Mouse (Mus musculus) heart, adult 2 months (tissue): ENCODE data around the gene Zfp933.
"Not testable (repeated sequence)": the region's sequence is repeated elsewhere in the genome, so short reads cannot be mapped to it uniquely, and the experiment has no call there.

Source experiments
- CTCF ChIP-seq: fragments of 200-600 bp; IDR thresholded peaks from 2 replicates; pipeline ENCODE4 v1.8.1; 2022; ENCODE audit warnings: antibody characterized with exemption, mild to moderate bottlenecking, moderate library complexity
- EP300 ChIP-seq: fragments of 200-500 bp; IDR thresholded peaks from 2 replicates; pipeline ENCODE4 v1.6.1; 2011; ENCODE audit warnings: low read depth, low read length, control low read depth; ENCODE audit not compliant: insufficient read depth
- POLR2A ChIP-seq: fragments of 200-500 bp; IDR thresholded peaks from 2 replicates; pipeline ENCODE4 v1.6.1; 2011; ENCODE audit warnings: mild to moderate bottlenecking, low read depth, low read length, control low read depth; ENCODE audit not compliant: insufficient read depth

DNA sequence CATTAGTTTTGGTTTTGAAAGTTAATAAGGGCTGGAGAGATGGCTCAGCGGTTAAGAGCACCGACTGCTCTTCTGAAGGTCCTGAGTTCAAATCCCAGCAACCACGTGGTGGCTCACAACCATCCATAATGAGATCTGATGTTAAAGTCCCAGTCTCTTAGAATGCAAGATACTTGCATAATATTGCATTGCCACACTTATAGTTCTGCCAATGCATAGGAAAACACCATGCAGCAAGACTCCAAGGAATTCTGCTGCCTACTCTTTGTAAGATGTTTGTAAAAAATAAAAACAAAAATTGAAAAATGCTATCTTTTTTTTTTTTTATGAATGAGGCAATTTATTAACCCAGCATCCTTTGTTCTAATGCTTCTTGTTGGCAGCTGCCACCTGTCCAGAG, 26.8 kb downstream of the Zfp933 start:
- not testable (repeated sequence) for TF ChIP-seq EP300, CTCF, POLR2A
